Mouse (Mus musculus) MEL (cell line): ENCODE data around the gene Rnf220. TPM values are rescaled to one million over a fixed set of nuclear protein-coding genes. Genes with fewer than 3 reads are reported as not detected.

Experiments
- DNase-seq: peaks from one replicate; pipeline ENCODE4 v3.0.0; 2011; ENCODE audit warnings: low read depth, low spot score
- H3K27ac ChIP-seq: 2 replicates; pipeline ENCODE4 v1.5.1; 2012; ENCODE audit warnings: low read depth, mild to moderate bottlenecking, control low read depth, low read length, moderate library complexity; ENCODE audit not compliant: control insufficient read depth
- H3K27me3 ChIP-seq, 2 experiments: fragments of 150-350 bp in 1 of 2; sonication (generic) in 1 of 2; 2 replicates each; pipeline ENCODE4 v1.6.1; 2012; ENCODE audit warnings: low read length in 2 of 2, mild to moderate bottlenecking in 2 of 2, improper control_type of control experiment in 1 of 2, moderate library complexity in 1 of 2; ENCODE audit not compliant: insufficient read depth in 2 of 2, control insufficient read depth in 1 of 2
- H3K36me3 ChIP-seq, 2 experiments: 2 replicates each; pipeline ENCODE4 v1.6.1; 2012 to 2014; ENCODE audit warnings: low read length in 2 of 2, improper control_type of control experiment in 1 of 2, inconsistent platforms in 1 of 2, mild to moderate bottlenecking in 1 of 2; ENCODE audit not compliant: insufficient read depth in 2 of 2, control insufficient read depth in 1 of 2
- H3K4me1 ChIP-seq, 2 experiments: fragments of 150-350 bp in 1 of 2; sonication (generic) in 1 of 2; 2 replicates each; pipeline ENCODE4 v1.6.1; 2012; ENCODE audit warnings: low read length in 2 of 2, improper control_type of control experiment in 1 of 2, mild to moderate bottlenecking in 1 of 2; ENCODE audit not compliant: insufficient read depth in 2 of 2, control insufficient read depth in 1 of 2
- H3K4me3 ChIP-seq, 2 experiments: fragments of 150-350 bp in 1 of 2; sonication (generic) in 1 of 2; 2 replicates each; pipeline ENCODE4 v1.5.1; 2012; ENCODE audit warnings: low read depth in 2 of 2, low read length in 2 of 2, mild to moderate bottlenecking in 2 of 2, moderate library complexity in 2 of 2, control low read depth in 1 of 2, improper control_type of control experiment in 1 of 2; ENCODE audit not compliant: control insufficient read depth in 1 of 2, insufficient read depth in 1 of 2
- H3K79me2 ChIP-seq: 2 replicates; pipeline ENCODE4 v1.6.1; 2012; ENCODE audit warnings: mild to moderate bottlenecking, low read length, moderate library complexity; ENCODE audit not compliant: control insufficient read depth, poor library complexity, insufficient read depth
- H3K9ac ChIP-seq: 2 replicates; pipeline ENCODE4 v1.6.1; 2012; ENCODE audit warnings: low read depth, mild to moderate bottlenecking, control low read depth, low read length, moderate library complexity; ENCODE audit not compliant: control insufficient read depth, poor library complexity, severe bottlenecking
- H3K9me3 ChIP-seq: fragments of 150-350 bp; sonication (generic); replicated peaks from 2 replicates; pipeline ENCODE4 v1.6.1; 2012; ENCODE audit warnings: mild to moderate bottlenecking, low read length, improper control_type of control experiment, moderate library complexity; ENCODE audit not compliant: insufficient read depth
- CHD1 ChIP-seq: IDR thresholded peaks from 2 replicates; pipeline ENCODE4 v1.6.1; 2012; ENCODE audit warnings: low read depth, mild to moderate bottlenecking, inconsistent platforms, low read length, improper control_type of control experiment
- ELF1 ChIP-seq: IDR thresholded peaks from 2 replicates; pipeline ENCODE4 v1.6.1; 2014; ENCODE audit warnings: low read depth, mild to moderate bottlenecking, inconsistent platforms, low read length, improper control_type of control experiment, moderate library complexity
- EP300 ChIP-seq, 2 experiments: IDR thresholded peaks; 2 replicates each; pipeline ENCODE4 v1.6.1; 2011; ENCODE audit warnings: improper control_type of control experiment in 2 of 2, low read length in 2 of 2, low read depth in 1 of 2, mild to moderate bottlenecking in 1 of 2
- ETS1 ChIP-seq: IDR thresholded peaks from 2 replicates; pipeline ENCODE4 v1.6.1; 2012; ENCODE audit warnings: low read depth, mild to moderate bottlenecking, inconsistent platforms, low read length, improper control_type of control experiment, moderate library complexity
- GATA1 ChIP-seq: IDR thresholded peaks from 2 replicates; pipeline ENCODE4 v1.6.1; 2011; ENCODE audit warnings: low read depth, low read length, improper control_type of control experiment
- KAT2A ChIP-seq: conservative IDR thresholded peaks from 2 replicates; pipeline ENCODE4 v1.6.1; 2012; ENCODE audit warnings: low read depth, low read length, improper control_type of control experiment, inconsistent platforms
- MAFK ChIP-seq: IDR thresholded peaks from 2 replicates; pipeline ENCODE4 v1.6.1; 2011; ENCODE audit warnings: low read depth, mild to moderate bottlenecking, low read length, improper control_type of control experiment, borderline replicate concordance
- MAX ChIP-seq: IDR thresholded peaks from 2 replicates; pipeline ENCODE4 v1.6.1; 2011; ENCODE audit warnings: low read length, improper control_type of control experiment
- MXI1 ChIP-seq: IDR thresholded peaks from 2 replicates; pipeline ENCODE4 v1.6.1; 2011; ENCODE audit warnings: mild to moderate bottlenecking, low read depth, low read length, improper control_type of control experiment
- NRF1 ChIP-seq: IDR thresholded peaks from 2 replicates; pipeline ENCODE4 v1.6.1; 2014; ENCODE audit warnings: low read depth, mild to moderate bottlenecking, inconsistent platforms, low read length, improper control_type of control experiment, moderate library complexity; ENCODE audit not compliant: poor library complexity, insufficient read depth, severe bottlenecking
- POLR2A ChIP-seq, 2 experiments: IDR thresholded peaks; 2 replicates each; pipeline ENCODE4 v1.6.1; 2011 to 2012; ENCODE audit warnings: low read length in 2 of 2, mild to moderate bottlenecking in 2 of 2, control low read depth in 1 of 2, improper control_type of control experiment in 1 of 2, low read depth in 1 of 2, moderate library complexity in 1 of 2; ENCODE audit not compliant: control insufficient read depth in 1 of 2, insufficient read depth in 1 of 2, poor library complexity in 1 of 2
- RCOR1 ChIP-seq: IDR thresholded peaks from 2 replicates; pipeline ENCODE4 v1.6.1; 2012; ENCODE audit warnings: low read depth, mild to moderate bottlenecking, inconsistent platforms, low read length, improper control_type of control experiment
- SIN3A ChIP-seq: IDR thresholded peaks from 2 replicates; pipeline ENCODE4 v1.6.1; 2012; ENCODE audit warnings: low read length, improper control_type of control experiment, inconsistent platforms
- SMC3 ChIP-seq: IDR thresholded peaks from 2 replicates; pipeline ENCODE4 v1.6.1; 2011; ENCODE audit warnings: low read depth, low read length, improper control_type of control experiment
- UBTF ChIP-seq: IDR thresholded peaks from 2 replicates; pipeline ENCODE4 v1.6.1; 2012; ENCODE audit warnings: low read depth, mild to moderate bottlenecking, inconsistent platforms, low read length, improper control_type of control experiment, moderate library complexity, borderline replicate concordance; ENCODE audit not compliant: insufficient read depth
- USF2 ChIP-seq, 2 experiments: IDR thresholded peaks; 2 replicates each; pipeline ENCODE4 v1.6.1; 2011 to 2012; ENCODE audit warnings: improper control_type of control experiment in 2 of 2, low read length in 2 of 2, borderline replicate concordance in 1 of 2, inconsistent platforms in 1 of 2, low read depth in 1 of 2, mild to moderate bottlenecking in 1 of 2; ENCODE audit not compliant: insufficient read depth in 1 of 2
- ZC3H11A ChIP-seq: IDR thresholded peaks from 2 replicates; pipeline ENCODE4 v1.6.1; 2012; ENCODE audit warnings: low read depth, mild to moderate bottlenecking, inconsistent platforms, low read length, improper control_type of control experiment
- ZMIZ1 ChIP-seq: IDR thresholded peaks from 2 replicates; pipeline ENCODE4 v1.6.1; 2012; ENCODE audit warnings: low read depth, mild to moderate bottlenecking, inconsistent platforms, low read length, improper control_type of control experiment, moderate library complexity
- ZNF384 ChIP-seq: IDR thresholded peaks from 2 replicates; pipeline ENCODE4 v1.6.1; 2012; ENCODE audit warnings: low read depth, mild to moderate bottlenecking, inconsistent platforms, low read length, improper control_type of control experiment
- polyA plus RNA-seq, 2 experiments: library from polyadenylated mRNA; stranded (reverse) in 1 of 2; unstranded in 1 of 2; fragments of >175 nt in 1 of 2; fragments of >200 nt in 1 of 2; gene quantifications; 2 replicates each; pipeline versions ENCODE4 v1.2.1 to v1.2.4; 2012; ENCODE audit warnings: low replicate concordance in 2 of 2, low read depth in 1 of 2; ENCODE audit not compliant: insufficient read length in 2 of 2, insufficient read depth in 1 of 2, missing spikeins in 1 of 2
- total RNA-seq: library from RNA; depleted of rRNA; stranded (reverse); fragments of 300-350 nt; gene quantifications from 2 replicates; pipeline ENCODE4 v1.2.3, GENCODE M21; 2012

Rnf220 gene
- total and polyA plus RNA-seq, 3 experiments, result 121 to 201 TPM; not detected in 1

DNA sequence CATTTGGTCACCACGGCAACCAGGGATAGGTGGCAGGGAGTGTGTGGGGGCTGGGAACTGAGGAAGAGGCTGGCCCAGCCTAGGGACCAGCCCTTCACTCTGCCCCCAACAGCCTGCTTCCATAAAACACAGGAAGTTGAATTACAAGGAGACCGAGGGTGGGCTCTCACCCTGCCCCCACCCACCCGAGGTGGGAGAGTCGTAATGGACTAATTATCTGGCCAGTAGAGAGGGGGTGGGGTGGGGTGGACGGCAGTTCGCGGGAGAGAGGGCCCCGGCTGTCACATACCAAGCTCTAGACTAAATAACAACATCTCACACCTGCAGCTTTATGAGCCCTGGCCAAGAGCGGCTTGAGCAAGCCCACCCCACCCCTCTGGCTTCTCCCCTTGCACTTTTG is 104.9 kb downstream of the Rnf220 start:
- Histone ChIP-seq H3K27me3 (no peaks in the 10 kb centered on the region; a peak in 1 of 4 replicates), H3K4me1 (peaks cover 3 to 18% of the 10 kb centered on the region in 2 experiments; a peak in 3 of 4 replicates), H3K9ac (peak overlapping the region; percentile 25; the same call in 1 of the 2 replicates), H3K79me2 (no peaks in the 10 kb centered on the region; the same call in 1 of the 2 replicates), H3K27ac (no peak overlapping the region), H3K4me3 (peak overlapping the region; percentile 47 to 50), H3K36me3 (peaks cover 0 to 12% of the 10 kb centered on the region in 2 experiments; a peak in 2 of 4 replicates), H3K9me3 (no peaks in the 10 kb centered on the region)
- no peak for DNase-seq
- TF ChIP-seq MAFK (no peak), SMC3 (no peak), NRF1 (no peak), EP300 (IDR thresholded peaks at IDR 0.05; ENCODE audit: low read depth in 1 of 2, low read length in 2 of 2) (no peak), SIN3A (no peak), ETS1 (no peak), KAT2A (no peak), MAX (no peak), UBTF (no peak), ZC3H11A (no peak), RCOR1 (no peak), ZMIZ1 (no peak), MXI1 (no peak)

DNA sequence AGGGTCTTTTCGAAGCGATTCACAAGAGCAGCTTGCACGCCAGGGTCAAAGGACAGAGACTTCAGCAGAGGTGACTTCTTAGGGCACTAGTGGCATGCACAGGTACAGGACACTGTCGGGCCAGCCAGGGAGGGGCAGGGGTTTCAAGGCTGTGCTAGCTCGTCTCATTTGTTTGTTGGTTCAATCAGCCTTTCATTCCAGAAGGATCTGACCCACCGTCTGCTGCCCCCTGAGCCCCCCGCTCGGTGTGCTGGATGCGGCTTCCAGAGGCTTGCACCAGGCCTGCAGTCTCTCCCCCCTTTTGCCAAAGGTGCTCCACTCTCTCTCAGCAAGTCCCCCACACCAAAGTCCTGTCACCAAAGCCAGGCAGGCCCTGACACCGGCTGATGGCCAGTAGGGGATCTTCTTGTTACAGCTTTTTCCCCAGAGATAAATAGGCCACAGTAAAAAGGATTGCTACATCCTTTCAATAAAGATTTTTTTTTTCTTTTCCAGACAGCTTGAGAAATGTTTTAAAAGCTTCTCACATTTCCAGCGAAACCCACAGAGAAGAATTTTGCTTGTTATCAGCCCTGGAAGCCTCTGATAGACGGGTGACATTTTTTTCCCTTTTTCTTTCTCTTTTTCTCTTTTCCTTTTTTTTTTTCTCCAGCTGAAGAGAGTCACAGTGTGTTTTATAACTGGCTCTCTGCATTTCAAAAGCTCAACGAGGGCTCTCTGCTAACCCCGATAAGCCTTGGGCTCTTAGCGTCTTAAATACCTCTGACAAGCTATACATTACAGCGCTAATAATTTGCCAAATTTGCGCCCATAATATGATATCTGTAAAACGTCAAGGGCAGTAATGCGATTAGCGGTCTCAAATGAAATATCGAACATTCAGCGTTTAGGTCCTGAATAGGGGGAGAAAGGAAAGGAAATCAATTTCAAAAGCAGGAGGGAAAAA is 105.7 kb downstream of the Rnf220 start:
- Histone ChIP-seq H3K27ac (no peak overlapping the region), H3K79me2 (no peaks in the 10 kb centered on the region; the same call in 1 of the 2 replicates), H3K9ac (peak overlapping the region; percentile 25; the same call in 1 of the 2 replicates), H3K4me3 (peak overlapping the region; percentile 47 to 50), H3K27me3 (no peaks in the 10 kb centered on the region), H3K36me3 (peaks cover 0 to 12% of the 10 kb centered on the region in 2 experiments; a peak in 2 of 4 replicates), H3K4me1 (peaks cover 3 to 18% of the 10 kb centered on the region in 2 experiments; a peak in 3 of 4 replicates), H3K9me3 (no peaks in the 10 kb centered on the region)
- TF ChIP-seq EP300 (IDR thresholded peaks at IDR 0.05; ENCODE audit: low read depth in 1 of 2, low read length in 2 of 2) (peak; percentile 8 to 44; a peak in 2 of 4 replicates), UBTF (no peak), MAFK (no peak), USF2 (IDR thresholded peaks at IDR 0.05; ENCODE audit: borderline replicate concordance in 1 of 2, insufficient read depth in 1 of 2, low read depth in 1 of 2, low read length in 2 of 2) (no peak), GATA1 (peak; percentile 60; the same call in 1 of the 2 replicates), ETS1 (0 out of 2 replicates have a peak, but pooled peaks have one; percentile 20), CHD1 (no peak), SIN3A (no peak), POLR2A (IDR thresholded peaks at IDR 0.05; ENCODE audit: control insufficient read depth in 1 of 2, insufficient read depth in 1 of 2, low read depth in 1 of 2, low read length in 2 of 2, poor library complexity in 1 of 2) (no peak), ZNF384 (peak; percentile 86), ELF1 (no peak)
- peak; percentile 59 for DNase-seq
